Mouse (Mus musculus): Measurements from ENCODE around the gene Nfkbib. TPM values are rescaled to one million over a fixed set of nuclear protein-coding genes. Genes with fewer than 3 reads are reported as not detected.
A peak's percentile ranks its signal among the peaks of the same experiment; 100 is the strongest.

Gene Nfkbib
- polyA plus RNA-seq (2015; fragmentation: Nextera tagmentation; extraction: Ambion mirVana), result 36.9 and 38.7 TPM in 2 replicates

DNA sequence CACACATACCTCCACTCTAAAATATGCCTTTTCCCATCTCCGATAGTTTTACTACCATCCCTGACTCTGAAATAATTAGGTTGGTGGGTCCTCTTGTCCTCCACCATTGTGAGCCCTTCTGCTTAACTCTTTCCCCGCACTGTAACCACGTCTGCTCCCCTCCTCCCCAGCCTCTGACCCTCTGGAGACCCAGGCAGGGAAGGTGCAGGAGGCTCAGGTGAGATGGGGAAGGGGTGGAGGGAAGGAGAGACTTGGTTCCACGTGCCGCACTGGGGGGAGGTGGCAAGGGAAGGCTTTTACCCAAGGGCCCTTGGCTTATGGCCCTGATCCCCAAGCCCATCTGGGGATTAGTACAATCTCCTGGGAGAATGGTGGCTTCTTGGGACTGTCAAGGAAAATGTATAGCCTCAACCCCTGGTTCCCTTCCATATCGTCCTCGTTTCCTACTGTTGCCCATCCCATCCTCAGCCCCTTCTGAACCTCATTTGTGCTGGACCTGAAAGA lies at the start of gene Nfkbib:
Nfkbib (minus strand) TSS at position 51 of the 504 bp plus-strand sequence.
- Histone ChIP-seq H3K27ac (no peak within 1 kb of the TSS), H3K9me3 (no peaks in the 10 kb centered on the region), H3K4me3 (peak within 1 kb of the TSS; percentile 70), H3K4me1 (peaks cover 16% of the 10 kb centered on the region), H3K27me3 (no peaks in the 10 kb centered on the region), H3K9ac (peak within 1 kb of the TSS; percentile 49), H3K4me2 (peak within 1 kb of the TSS; percentile 63), H3K36me3 (no peaks in the 10 kb centered on the region)
- ATAC-seq (ENCODE audit: borderline replicate concordance, extremely low read depth, low FRiP score, low TSS enrichment), result no peak
- 52% methylated on average over 7 of the region's 7 CpGs for WGBS

- Histone ChIP-seq H3K9me3 (no peaks in the 10 kb centered on the region), H3K27ac (no peak overlapping the region), H3K36me3 (peaks cover 99% of the 10 kb centered on the region), H3K27me3 (no peaks in the 10 kb centered on the region), H3K9ac (no peak overlapping the region), H3K4me2 (no peak overlapping the region), H3K4me1 (peaks cover 70% of the 10 kb centered on the region), H3K4me3 (no peak overlapping the region)
- ATAC-seq (ENCODE audit: borderline replicate concordance, extremely low read depth, low FRiP score, low TSS enrichment), result no peak
- 89% methylated on average over 10 of the region's 10 CpGs for WGBS
Observed at GRCm38 (mm10) chr7:28816920-28817319, 49.6 kb upstream of the Nfkbib start.

DNA sequence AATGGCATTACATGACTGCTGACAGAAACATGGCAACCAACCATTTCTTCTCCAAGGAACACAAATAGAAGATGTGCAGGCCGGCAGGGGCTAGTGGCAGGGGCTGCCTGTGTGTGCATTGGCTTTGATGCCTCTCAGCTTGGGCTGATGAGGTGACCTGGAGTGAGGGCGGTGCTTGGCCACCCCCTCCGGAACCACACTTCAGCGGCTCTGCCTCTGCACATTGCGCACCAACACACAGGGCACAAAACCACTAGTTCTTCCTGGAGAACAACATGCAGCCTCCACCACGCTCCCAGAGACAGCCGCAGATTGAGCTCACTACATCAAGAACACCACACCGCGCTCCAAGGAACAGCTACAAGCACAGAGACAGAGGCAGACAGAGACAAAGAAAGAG lies 48.9 kb upstream of the Nfkbib start:
- Histone ChIP-seq H3K9me3 (no peaks in the 10 kb centered on the region), H3K4me3 (no peak overlapping the region), H3K4me1 (peaks cover 67% of the 10 kb centered on the region), H3K27me3 (no peaks in the 10 kb centered on the region), H3K9ac (no peak overlapping the region), H3K4me2 (no peak overlapping the region), H3K27ac (no peak overlapping the region), H3K36me3 (peaks cover 92% of the 10 kb centered on the region)
- 77% methylated on average over 9 of the region's 9 CpGs for WGBS
- ATAC-seq (ENCODE audit: borderline replicate concordance, extremely low read depth, low FRiP score, low TSS enrichment), result no peak

GRCm38 (mm10) chr7:28815230-28815629 lies 47.9 kb upstream of the Nfkbib start:
- H3K27ac ChIP-seq, result no peak overlapping the region
- H3K36me3 ChIP-seq, result peaks cover 83% of the 10 kb centered on the region
- no peak for ATAC-seq (ENCODE audit: borderline replicate concordance, extremely low read depth, low FRiP score, low TSS enrichment)
- H3K4me1 ChIP-seq, result peaks cover 57% of the 10 kb centered on the region
- H3K4me2 ChIP-seq, result no peak overlapping the region
- H3K4me3 ChIP-seq, result no peak overlapping the region
- H3K9me3 ChIP-seq, result no peaks in the 10 kb centered on the region
- WGBS, result 86% methylated on average over 9 of the region's 9 CpGs
- H3K27me3 ChIP-seq, result no peaks in the 10 kb centered on the region
- no peak overlapping the region for H3K9ac ChIP-seq

DNA sequence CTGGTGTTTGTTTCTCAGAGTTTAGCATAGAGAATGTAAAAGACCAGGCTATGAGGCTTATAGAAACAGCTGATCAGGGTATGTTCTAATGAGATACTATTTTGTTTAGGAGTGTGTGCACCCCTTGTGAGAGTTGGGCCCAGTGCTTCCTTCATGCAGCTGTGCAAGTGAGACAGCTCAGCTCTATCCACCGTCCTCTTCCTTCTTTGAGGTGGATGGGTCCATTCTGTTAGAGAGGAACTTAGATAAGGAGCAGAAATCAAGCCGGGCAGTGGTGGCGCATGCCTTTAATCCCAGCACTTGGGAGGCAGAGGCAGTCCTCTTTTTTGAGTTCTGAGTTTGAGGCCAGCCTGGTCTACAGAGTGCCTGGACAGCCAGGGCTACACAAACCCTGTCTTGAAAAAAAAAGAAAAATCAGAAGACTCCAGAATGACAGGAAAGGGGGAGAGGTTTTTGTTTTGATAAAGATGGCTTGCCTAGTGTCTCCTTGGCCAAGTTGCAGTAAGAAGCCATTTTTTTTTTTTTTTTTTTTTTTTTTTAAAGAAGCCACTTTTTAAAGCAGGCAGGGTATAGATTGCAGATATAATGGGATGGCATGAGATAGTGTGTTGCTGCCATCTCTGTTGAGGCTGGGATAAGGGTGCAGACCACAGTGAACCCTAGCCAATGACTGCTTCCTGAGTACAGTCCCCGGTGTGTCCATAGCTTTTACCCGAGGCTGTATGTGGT lies 47.2 kb upstream of the Nfkbib start:
- Histone ChIP-seq H3K9me3 (no peaks in the 10 kb centered on the region), H3K4me1 (peaks cover 50% of the 10 kb centered on the region), H3K4me3 (no peak overlapping the region), H3K4me2 (no peak overlapping the region), H3K36me3 (peaks cover 75% of the 10 kb centered on the region), H3K9ac (no peak overlapping the region), H3K27me3 (no peaks in the 10 kb centered on the region), H3K27ac (no peak overlapping the region)
- 76% methylated on average over 5 of the region's 5 CpGs for WGBS
- ATAC-seq (ENCODE audit: borderline replicate concordance, extremely low read depth, low FRiP score, low TSS enrichment), result no peak

DNA sequence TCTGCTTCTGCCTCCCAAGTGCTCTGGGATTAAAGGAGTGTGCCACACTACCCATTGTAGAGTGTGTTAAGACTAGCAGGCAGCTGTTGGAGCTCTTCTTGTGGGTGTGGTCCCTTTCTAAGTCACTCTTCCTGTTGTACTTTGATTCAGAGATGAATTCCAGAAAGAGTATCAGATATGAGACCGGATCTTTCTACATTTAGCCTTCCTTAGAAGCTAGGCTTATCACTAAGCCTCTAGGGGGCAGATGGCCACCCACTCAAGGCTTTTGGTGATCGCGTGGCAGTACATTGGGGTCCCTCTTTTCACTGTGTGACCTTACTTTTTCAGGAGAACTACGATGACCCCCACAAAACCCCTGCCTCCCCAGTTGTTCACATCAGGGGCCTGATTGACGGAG lies 45.6 kb upstream of the Nfkbib start:
- WGBS, result 57% methylated on average over 5 of the region's 5 CpGs
- Histone ChIP-seq H3K4me1 (peaks cover 48% of the 10 kb centered on the region), H3K4me2 (peak overlapping the region; percentile 75), H3K9ac (peak overlapping the region; percentile 52; the same call in 1 of the 2 replicates), H3K4me3 (peak overlapping the region; percentile 67), H3K27ac (peak overlapping the region; percentile 97; the same call in 1 of the 2 replicates), H3K27me3 (no peaks in the 10 kb centered on the region), H3K9me3 (no peaks in the 10 kb centered on the region), H3K36me3 (peaks cover 61% of the 10 kb centered on the region)
- ATAC-seq (ENCODE audit: borderline replicate concordance, extremely low read depth, low FRiP score, low TSS enrichment), result no peak

GRCm38 (mm10) chr7:28812436-28812835 lies 45.1 kb upstream of the Nfkbib start:
- 44% methylated on average over 4 of the region's 4 CpGs for WGBS
- ATAC-seq (ENCODE audit: borderline replicate concordance, extremely low read depth, low FRiP score, low TSS enrichment), result no peak
- peak overlapping the region; percentile 97; the same call in 1 of the 2 replicates for H3K27ac ChIP-seq
- H3K4me3 ChIP-seq, result peak overlapping the region; percentile 67
- H3K9me3 ChIP-seq, result no peaks in the 10 kb centered on the region
- peaks cover 53% of the 10 kb centered on the region for H3K4me1 ChIP-seq
- peaks cover 56% of the 10 kb centered on the region for H3K36me3 ChIP-seq
- peak overlapping the region; percentile 75 for H3K4me2 ChIP-seq
- H3K27me3 ChIP-seq, result no peaks in the 10 kb centered on the region
- H3K9ac ChIP-seq, result peak overlapping the region; percentile 52

GRCm38 (mm10) chr7:28811640-28812275 lies 44.4 kb upstream of the Nfkbib start:
- H3K4me2 ChIP-seq, result peak overlapping the region; percentile 75
- H3K27ac ChIP-seq, result peak overlapping the region; percentile 97; the same call in 1 of the 2 replicates
- peaks cover 49% of the 10 kb centered on the region for H3K36me3 ChIP-seq
- no peaks in the 10 kb centered on the region for H3K9me3 ChIP-seq
- H3K27me3 ChIP-seq, result no peaks in the 10 kb centered on the region
- WGBS, result 4% methylated on average over 7 of the region's 7 CpGs
- no peak for ATAC-seq (ENCODE audit: borderline replicate concordance, extremely low read depth, low FRiP score, low TSS enrichment)
- peaks cover 54% of the 10 kb centered on the region for H3K4me1 ChIP-seq
- peak overlapping the region; percentile 52 for H3K9ac ChIP-seq
- H3K4me3 ChIP-seq, result peak overlapping the region; percentile 67

DNA sequence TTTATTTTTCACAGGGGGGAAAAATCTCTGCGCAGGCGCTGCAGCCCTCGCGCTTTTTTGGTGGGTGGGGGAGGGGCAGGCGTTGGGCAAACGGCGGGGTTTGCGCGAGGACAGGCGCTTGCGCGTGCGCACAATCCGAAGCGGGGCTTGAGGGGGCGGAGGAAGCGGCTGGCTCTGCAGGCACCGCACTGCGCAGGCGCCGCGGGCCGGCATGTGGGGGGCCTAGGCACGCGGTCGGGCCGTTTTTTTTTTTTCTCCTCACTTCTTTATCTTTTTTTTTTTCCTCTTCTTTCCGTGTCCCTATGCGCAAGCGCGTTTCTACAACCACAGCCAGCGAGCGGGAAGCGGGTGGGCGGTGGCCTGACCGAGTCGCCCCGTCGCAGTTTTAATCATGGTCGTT lies 43.9 kb upstream of the Nfkbib start:
- Histone ChIP-seq H3K9ac (peak overlapping the region; percentile 91), H3K4me3 (peak overlapping the region; percentile 67), H3K27ac (peak overlapping the region; percentile 97), H3K27me3 (no peaks in the 10 kb centered on the region), H3K36me3 (peaks cover 44% of the 10 kb centered on the region), H3K4me1 (peaks cover 53% of the 10 kb centered on the region), H3K9me3 (no peaks in the 10 kb centered on the region), H3K4me2 (peak overlapping the region; percentile 75)
- WGBS, result under 1% methylated on average over 39 of the region's 40 CpGs
- ATAC-seq (ENCODE audit: borderline replicate concordance, extremely low read depth, low FRiP score, low TSS enrichment), result peak; percentile 45; the same call in 1 of the 2 replicates

- under 1% methylated on average over 70 of the region's 70 CpGs for WGBS
- Histone ChIP-seq H3K27ac (peak overlapping the region; percentile 100), H3K4me2 (peak overlapping the region; percentile 86), H3K4me3 (peak overlapping the region; percentile 89), H3K9ac (peak overlapping the region; percentile 91), H3K4me1 (peaks cover 45% of the 10 kb centered on the region), H3K9me3 (no peaks in the 10 kb centered on the region), H3K36me3 (peaks cover 36% of the 10 kb centered on the region), H3K27me3 (no peaks in the 10 kb centered on the region)
- peak; percentile 92 for ATAC-seq (ENCODE audit: borderline replicate concordance, extremely low read depth, low FRiP score, low TSS enrichment)
Observed at GRCm38 (mm10) chr7:28810107-28811066, 43.1 kb upstream of the Nfkbib start.

DNA sequence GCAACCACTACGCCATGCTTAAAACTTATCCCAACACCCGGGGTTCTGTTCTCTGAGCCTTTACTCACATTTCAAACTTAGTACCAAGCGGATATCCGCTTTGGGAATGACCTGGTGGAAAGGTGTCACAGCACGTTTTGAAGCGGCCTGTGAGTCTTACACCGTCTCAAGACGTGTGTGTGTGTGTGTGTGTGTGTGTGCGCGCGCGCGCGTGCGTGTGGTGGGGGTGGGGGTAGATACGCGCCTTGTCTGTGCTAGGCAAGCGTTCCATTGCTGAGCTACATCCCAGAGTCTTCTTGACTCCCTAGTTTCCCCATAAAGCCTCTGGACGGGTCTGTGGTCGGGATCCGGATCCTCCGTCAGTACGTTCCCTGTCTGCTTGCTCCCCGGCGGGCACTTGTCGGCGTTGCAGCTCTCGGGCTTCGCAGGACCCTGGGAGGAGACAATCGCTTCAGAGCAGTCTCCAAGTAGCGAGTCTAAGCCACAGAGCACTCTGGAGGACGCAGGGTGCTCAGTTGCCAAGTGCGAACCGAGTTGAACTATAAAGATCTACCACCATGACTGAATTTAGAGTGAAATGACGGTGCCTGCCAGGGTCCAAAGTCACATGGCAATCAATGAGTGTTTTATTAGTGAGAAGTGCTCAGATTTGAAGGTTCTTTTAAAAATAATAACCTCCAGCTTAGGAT lies 42.2 kb upstream of the Nfkbib start:
- ATAC-seq (ENCODE audit: borderline replicate concordance, extremely low read depth, low FRiP score, low TSS enrichment), result 0 out of 2 replicates have a peak, but pooled peaks have one; percentile 4
- Histone ChIP-seq H3K4me3 (peak overlapping the region; percentile 89), H3K27me3 (no peaks in the 10 kb centered on the region)

More for the DNA sequence above, 42.2 kb upstream of the Nfkbib start:
- H3K27ac ChIP-seq, result peak overlapping the region; percentile 100
- WGBS, result under 1% methylated on average over 35 of the region's 35 CpGs
- peak overlapping the region; percentile 86 for H3K4me2 ChIP-seq
- H3K9me3 ChIP-seq, result no peaks in the 10 kb centered on the region
- peak overlapping the region; percentile 91 for H3K9ac ChIP-seq
- peaks cover 41% of the 10 kb centered on the region for H3K4me1 ChIP-seq
- peaks cover 27% of the 10 kb centered on the region for H3K36me3 ChIP-seq

Measured in lung, embryonic 15.5 days (tissue).